Mouse (Mus musculus) limb, embryonic 14.5 days (tissue): ENCODE data around the gene Abcb9. TPM values are rescaled to one million over a fixed set of nuclear protein-coding genes. Genes with fewer than 3 reads are reported as not detected.

Experiments
- ATAC-seq: fragments of 200-750 bp; cut with Nextera tagmentation; 2 replicates; pipeline ENCODE4 v1.8.0; 2017; ENCODE audit warnings: low read depth, moderate number of reproducible peaks, moderate TSS enrichment; ENCODE audit not compliant: low FRiP score
- DNase-seq: peaks from one replicate; pipeline ENCODE4 v3.0.0-alpha.2; 2015; ENCODE audit warnings: low spot score
- H3K27ac ChIP-seq: fragments of 300-500 bp; sonication (generic); replicated peaks from 2 replicates; pipeline ENCODE4 v1.5.1; 2014; ENCODE audit warnings: low read depth, mild to moderate bottlenecking, low read length, moderate library complexity, mixed read lengths
- H3K27me3 ChIP-seq: fragments of 300-500 bp; sonication (generic); 2 replicates; pipeline ENCODE4 v1.6.1; 2014; ENCODE audit warnings: low read length, mixed read lengths; ENCODE audit not compliant: control insufficient read depth, insufficient read depth
- H3K36me3 ChIP-seq: fragments of 300-500 bp; sonication (generic); 2 replicates; pipeline ENCODE4 v1.6.1; 2014; ENCODE audit warnings: mild to moderate bottlenecking, low read length, moderate library complexity, mixed read lengths; ENCODE audit not compliant: control insufficient read depth, insufficient read depth
- H3K4me1 ChIP-seq: fragments of 300-500 bp; sonication (generic); 2 replicates; pipeline ENCODE4 v1.6.1; 2014; ENCODE audit warnings: antibody characterized with exemption, low read length, mixed read lengths; ENCODE audit not compliant: control insufficient read depth, insufficient read depth
- H3K4me2 ChIP-seq: fragments of 300-500 bp; sonication (generic); replicated peaks from 2 replicates; pipeline ENCODE4 v1.6.1; 2014; ENCODE audit warnings: low read depth, mild to moderate bottlenecking, low read length, moderate library complexity; ENCODE audit not compliant: severe bottlenecking
- H3K4me3 ChIP-seq: fragments of 300-500 bp; sonication (generic); replicated peaks from 2 replicates; pipeline ENCODE4 v1.5.1; 2014; ENCODE audit warnings: low read length
- H3K9ac ChIP-seq: fragments of 300-500 bp; sonication (generic); 2 replicates; pipeline ENCODE4 v1.6.1; 2014; ENCODE audit warnings: mild to moderate bottlenecking, low read depth, low read length, moderate library complexity; ENCODE audit not compliant: severe bottlenecking
- H3K9me3 ChIP-seq: fragments of 300-500 bp; sonication (generic); 2 replicates; pipeline ENCODE4 v1.6.1; 2016; ENCODE audit warnings: low read length; ENCODE audit not compliant: control insufficient read depth
- POLR2A ChIP-seq: fragments of 200-500 bp; IDR thresholded peaks from 2 replicates; pipeline ENCODE4 v1.8.0; 2012; ENCODE audit warnings: inconsistent platforms, mild to moderate bottlenecking, moderate library complexity, borderline replicate concordance; ENCODE audit not compliant: insufficient read depth, insufficient read length; ENCODE audit errors: extremely low read depth
- WGBS: fragments of 180-500 bp; shearing (Covaris S2); extraction: QIAGEN DNeasy Blood & Tissue Kit; methylation state at CpG from one replicate; pipeline ENCODE4 v1.1.7; 2014; 5-methylcytosine and 5-hydroxymethylcytosine counted together
- polyA plus RNA-seq, 2 experiments: library from polyadenylated mRNA; depleted of rRNA in 1 of 2; stranded (reverse) in 1 of 2; unstranded in 1 of 2; fragments of >200 nt; fragmentation: Nextera tagmentation in 1 of 2; extraction: Ambion mirVana in 1 of 2; gene quantifications; 2 replicates each; pipeline versions ENCODE4 v1.2.1 to v1.2.3; 2012 to 2014

Abcb9 gene
- polyA plus RNA-seq, 2 experiments, result 2.2 to 2.6 TPM

GRCm38 (mm10) chr5:124084588-124085173, 10.9 kb downstream of the Abcb9 start:
- DNase-seq (peak; percentile 25), ATAC-seq (peak; percentile 69)
- no peak overlapping the region for H3K4me2 ChIP-seq
- WGBS, result 41% methylated on average over 11 of the region's 11 CpGs
- H3K36me3 ChIP-seq, result no peaks in the 10 kb centered on the region
- H3K4me3 ChIP-seq, result no peak overlapping the region
- no peaks in the 10 kb centered on the region; the same call in 1 of the 2 replicates for H3K4me1 ChIP-seq
- no peak overlapping the region for H3K27ac ChIP-seq
- H3K27me3 ChIP-seq, result no peaks in the 10 kb centered on the region
- no peak for TF ChIP-seq POLR2A
- no peaks in the 10 kb centered on the region for H3K9me3 ChIP-seq
- H3K9ac ChIP-seq, result no peak overlapping the region

GRCm38 (mm10) chr5:124083850-124084587, 11.6 kb downstream of the Abcb9 start:
- H3K4me1 ChIP-seq, result peaks cover 3% of the 10 kb centered on the region; the same call in 1 of the 2 replicates
- H3K9ac ChIP-seq, result no peak overlapping the region
- no peak for TF ChIP-seq POLR2A
- no peak overlapping the region for H3K4me3 ChIP-seq
- H3K27me3 ChIP-seq, result no peaks in the 10 kb centered on the region
- ATAC-seq, result no peak
- no peaks in the 10 kb centered on the region for H3K9me3 ChIP-seq
- no peak overlapping the region for H3K4me2 ChIP-seq
- 85% methylated on average over 14 of the region's 14 CpGs for WGBS
- no peaks in the 10 kb centered on the region for H3K36me3 ChIP-seq
- no peak for DNase-seq
- H3K27ac ChIP-seq, result no peak overlapping the region

GRCm38 (mm10) chr5:124082941-124083688, 12.5 kb downstream of the Abcb9 start:
- Histone ChIP-seq H3K27ac (no peak overlapping the region), H3K4me1 (peaks cover 9% of the 10 kb centered on the region; the same call in 1 of the 2 replicates), H3K27me3 (no peaks in the 10 kb centered on the region), H3K4me2 (no peak overlapping the region), H3K9ac (no peak overlapping the region), H3K9me3 (no peaks in the 10 kb centered on the region), H3K4me3 (no peak overlapping the region), H3K36me3 (no peaks in the 10 kb centered on the region)
- ATAC-seq (no peak), DNase-seq (no peak)
- TF ChIP-seq POLR2A, result no peak
- 86% methylated on average over 17 of the region's 17 CpGs for WGBS

DNA sequence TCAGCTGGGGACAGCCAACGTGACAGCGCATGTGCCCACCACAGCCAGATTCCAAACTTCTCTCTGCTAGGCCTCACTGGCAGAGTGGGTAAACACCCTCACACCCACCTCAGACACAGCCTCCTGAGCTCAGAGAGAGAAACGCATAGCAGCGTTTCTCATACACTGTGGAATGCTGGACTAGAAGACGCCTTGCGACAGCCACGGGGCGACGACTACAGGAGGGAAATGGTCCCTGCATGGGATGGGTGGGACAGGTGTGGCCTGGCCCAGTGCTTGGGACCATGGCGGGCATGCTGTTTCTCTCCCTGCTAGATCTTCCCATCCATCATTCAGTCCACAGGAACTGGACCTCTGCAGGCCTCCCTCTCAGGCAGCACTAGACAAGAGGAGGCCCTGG, 13.2 kb downstream of the Abcb9 start:
- WGBS, result 85% methylated on average over 10 of the region's 10 CpGs
- no peak for TF ChIP-seq POLR2A
- H3K27ac ChIP-seq, result no peak overlapping the region
- peaks cover 9% of the 10 kb centered on the region; the same call in 1 of the 2 replicates for H3K4me1 ChIP-seq
- no peaks in the 10 kb centered on the region for H3K27me3 ChIP-seq
- no peak overlapping the region for H3K9ac ChIP-seq
- no peak for DNase-seq
- no peak overlapping the region for H3K4me3 ChIP-seq
- H3K36me3 ChIP-seq, result no peaks in the 10 kb centered on the region
- H3K4me2 ChIP-seq, result no peak overlapping the region
- no peak for ATAC-seq
- H3K9me3 ChIP-seq, result no peaks in the 10 kb centered on the region

- peaks cover 9% of the 10 kb centered on the region; the same call in 1 of the 2 replicates for H3K4me1 ChIP-seq
- H3K4me3 ChIP-seq, result no peak overlapping the region
- no peaks in the 10 kb centered on the region for H3K9me3 ChIP-seq
- H3K9ac ChIP-seq, result no peak overlapping the region
- DNase-seq, result no peak
- H3K36me3 ChIP-seq, result no peaks in the 10 kb centered on the region
- no peaks in the 10 kb centered on the region for H3K27me3 ChIP-seq
- no peak for TF ChIP-seq POLR2A
- no peak for ATAC-seq
- 91% methylated on average over 17 of the region's 17 CpGs for WGBS
- H3K4me2 ChIP-seq, result no peak overlapping the region
- no peak overlapping the region for H3K27ac ChIP-seq
Observed at GRCm38 (mm10) chr5:124079880-124080279, 15.7 kb downstream of the Abcb9 start.
